Mouse (Mus musculus) hindbrain, postnatal 0 days (tissue): ENCODE data around the gene Pik3c2g. TPM values are rescaled to one million over a fixed set of nuclear protein-coding genes. Genes with fewer than 3 reads are reported as not detected.

Experiments
- ATAC-seq: fragments of 200-750 bp; cut with Nextera tagmentation; 2 replicates; pipeline ENCODE4 v1.8.0; 2017; ENCODE audit warnings: mild to moderate bottlenecking, moderate TSS enrichment, moderate library complexity
- DNase-seq: peaks from one replicate; pipeline ENCODE4 v3.0.0-alpha.2; 2015; ENCODE audit warnings: low spot score
- H3K27ac ChIP-seq: fragments of 300-500 bp; sonication (generic); 2 replicates; pipeline ENCODE4 v1.5.1; 2014; ENCODE audit warnings: mild to moderate bottlenecking
- H3K27me3 ChIP-seq: fragments of 300-500 bp; sonication (generic); 2 replicates; pipeline ENCODE4 v1.6.1; 2014; ENCODE audit warnings: low read length, mixed read lengths; ENCODE audit not compliant: insufficient read depth
- H3K36me3 ChIP-seq: fragments of 300-500 bp; sonication (generic); 2 replicates; pipeline ENCODE4 v1.6.1; 2014; ENCODE audit warnings: low read length, mixed read lengths; ENCODE audit not compliant: insufficient read depth
- H3K4me1 ChIP-seq: fragments of 300-500 bp; sonication (generic); 2 replicates; pipeline ENCODE4 v1.6.1; 2014; ENCODE audit warnings: antibody characterized with exemption, low read length, mixed read lengths; ENCODE audit not compliant: insufficient read depth
- H3K4me2 ChIP-seq: fragments of 300-500 bp; sonication (generic); 2 replicates; pipeline ENCODE4 v1.6.1; 2014; ENCODE audit warnings: low read depth, mild to moderate bottlenecking, low read length, moderate library complexity, mixed read lengths
- H3K4me3 ChIP-seq: fragments of 300-500 bp; sonication (generic); 2 replicates; pipeline ENCODE4 v1.5.1; 2014; ENCODE audit warnings: low read length
- H3K9ac ChIP-seq: fragments of 300-500 bp; sonication (generic); replicated peaks from 2 replicates; pipeline ENCODE4 v1.6.1; 2014; ENCODE audit warnings: mild to moderate bottlenecking, low read length, moderate library complexity, mixed read lengths
- H3K9me3 ChIP-seq: fragments of 300-500 bp; sonication (generic); 2 replicates; pipeline ENCODE4 v1.6.1; 2016; ENCODE audit warnings: low read length, mixed read lengths
- CTCF ChIP-seq: IDR thresholded peaks from 2 replicates; pipeline ENCODE4 v1.5.1; 2016; ENCODE audit warnings: antibody characterized with exemption, control low read depth, low read depth
- WGBS: fragments of 180-500 bp; shearing (Covaris S2); extraction: QIAGEN DNeasy Blood & Tissue Kit; methylation state at CpG from one replicate; pipeline ENCODE4 v1.1.7; 2014; 5-methylcytosine and 5-hydroxymethylcytosine counted together
- polyA plus RNA-seq: library from polyadenylated mRNA; unstranded; fragments of >200 nt; fragmentation: Nextera tagmentation; extraction: Ambion mirVana; gene quantifications from 2 replicates; pipeline ENCODE4 v1.2.1, GENCODE M21; 2015
- total RNA-seq: library from RNA; depleted of rRNA; stranded (reverse); fragments of >200 nt; gene quantifications from 2 replicates; pipeline ENCODE4 v1.2.3, GENCODE M21; 2014

The Pik3c2g gene
- total and polyA plus RNA-seq, 2 experiments from 2014 or later = 0.50 to 1.1 TPM

DNA sequence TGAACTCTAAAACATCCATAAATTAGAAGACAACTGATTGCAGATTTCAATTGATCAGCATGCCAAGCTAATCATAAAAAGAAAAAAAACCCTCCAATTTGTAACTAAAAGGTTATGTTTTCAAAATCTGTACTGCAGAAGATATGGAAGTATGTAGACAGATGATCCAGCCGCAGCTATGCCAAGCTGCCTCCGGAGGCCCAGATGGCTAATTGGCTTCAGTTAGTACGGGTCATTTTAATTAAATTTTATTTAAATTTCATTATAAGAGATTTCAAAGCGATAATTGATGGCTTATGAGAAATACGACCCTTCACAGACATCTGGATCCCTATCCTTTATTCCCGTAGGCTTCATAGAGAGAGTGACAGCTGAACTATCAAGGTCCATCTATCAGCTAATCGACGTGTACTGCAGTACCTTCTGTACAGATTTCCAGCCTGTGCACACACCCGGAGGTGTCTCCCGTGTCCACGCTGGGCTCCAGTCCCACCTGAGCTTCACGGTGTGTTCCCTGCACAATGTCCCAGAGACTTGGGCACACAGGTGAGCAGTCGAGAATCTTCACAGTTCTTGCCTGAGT is 132.7 kb downstream of the Pik3c2g start:
- Histone ChIP-seq H3K4me3 (no peak overlapping the region), H3K36me3 (no peaks in the 10 kb centered on the region), H3K9me3 (no peaks in the 10 kb centered on the region), H3K4me2 (no peak overlapping the region), H3K27ac (no peak overlapping the region), H3K27me3 (no peaks in the 10 kb centered on the region), H3K9ac (no peak overlapping the region), H3K4me1 (no peaks in the 10 kb centered on the region)
- WGBS = 53% methylated on average over 13 of the region's 13 CpGs
- TF ChIP-seq CTCF = no peak
- DNase-seq = peak; percentile 27
- 0 out of 2 replicates have a peak, but pooled peaks have one; percentile 38 for ATAC-seq

GRCm38 (mm10) chr6:139735708-139736626 is 148.9 kb downstream of the Pik3c2g start:
- Histone ChIP-seq H3K27ac (no peak overlapping the region), H3K27me3 (no peaks in the 10 kb centered on the region), H3K4me1 (no peaks in the 10 kb centered on the region; the same call in 1 of the 2 replicates), H3K4me3 (no peak overlapping the region), H3K4me2 (no peak overlapping the region), H3K9me3 (no peaks in the 10 kb centered on the region), H3K9ac (no peak overlapping the region), H3K36me3 (no peaks in the 10 kb centered on the region)
- no peak for TF ChIP-seq CTCF
- 87% methylated on average over 9 of the region's 9 CpGs for WGBS
- no peak for ATAC-seq
- no peak for DNase-seq

- DNase-seq = peak; percentile 32
These were observed 151.3 kb downstream of the Pik3c2g start for GRCm38 (mm10) chr6:139738350-139738749.

DNA sequence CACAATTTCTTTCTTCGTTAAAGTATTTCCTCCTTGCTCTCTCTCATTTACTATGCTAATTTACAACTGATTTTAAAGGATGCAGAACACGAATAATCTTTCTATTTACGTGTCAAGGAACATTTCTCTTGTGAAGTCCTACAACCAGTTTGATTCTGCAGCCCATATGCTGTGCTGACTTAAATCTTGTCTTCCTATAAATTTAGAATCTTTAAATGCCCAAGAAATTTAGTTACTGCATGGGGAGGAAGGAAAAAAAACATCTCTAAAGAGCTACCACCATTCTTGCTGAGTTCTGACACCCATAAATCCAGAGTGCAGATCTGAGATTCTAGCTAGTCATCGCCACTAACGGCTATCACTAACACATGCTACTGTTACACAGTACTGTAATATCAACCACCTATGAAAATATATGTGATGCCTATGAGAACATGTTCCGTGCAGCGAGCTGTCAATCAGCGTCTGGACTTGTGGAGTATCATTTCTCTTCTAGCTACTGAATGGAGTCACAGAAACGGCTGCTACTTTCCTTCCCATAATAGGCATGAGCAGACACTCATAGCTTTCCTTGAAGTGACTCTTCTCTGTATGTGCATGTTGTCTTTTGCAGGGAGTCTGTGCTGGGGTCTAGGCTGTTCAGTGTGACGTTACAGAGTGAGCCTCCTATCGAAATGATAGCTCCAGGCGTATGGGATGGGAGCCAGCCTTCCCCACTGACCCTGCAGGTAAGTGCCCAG is 155.8 kb downstream of the Pik3c2g start:
- Histone ChIP-seq H3K4me1 (no peaks in the 10 kb centered on the region; the same call in 1 of the 2 replicates), H3K27me3 (no peaks in the 10 kb centered on the region), H3K9ac (no peak overlapping the region), H3K4me3 (no peak overlapping the region), H3K9me3 (no peaks in the 10 kb centered on the region), H3K36me3 (no peaks in the 10 kb centered on the region), H3K4me2 (no peak overlapping the region), H3K27ac (no peak overlapping the region)
- DNase-seq = no peak
- WGBS = 83% methylated on average over 12 of the region's 12 CpGs
- no peak for ATAC-seq
- TF ChIP-seq CTCF = no peak

More at GRCm38 (mm10) chr6:139738350-139738749, 151.3 kb downstream of the Pik3c2g start:
- 32% methylated on average over 5 of the region's 5 CpGs for WGBS
- no peak for ATAC-seq
- Histone ChIP-seq H3K27ac (no peak overlapping the region), H3K4me1 (no peaks in the 10 kb centered on the region; the same call in 1 of the 2 replicates), H3K9ac (no peak overlapping the region), H3K27me3 (no peaks in the 10 kb centered on the region), H3K4me3 (no peak overlapping the region), H3K36me3 (no peaks in the 10 kb centered on the region), H3K9me3 (no peaks in the 10 kb centered on the region), H3K4me2 (no peak overlapping the region)
- TF ChIP-seq CTCF = no peak

GRCm38 (mm10) chr6:139746758-139747479 is 159.9 kb downstream of the Pik3c2g start:
- Histone ChIP-seq H3K27ac (no peak overlapping the region), H3K4me1 (no peaks in the 10 kb centered on the region), H3K9ac (no peak overlapping the region), H3K27me3 (no peaks in the 10 kb centered on the region), H3K9me3 (no peaks in the 10 kb centered on the region), H3K4me2 (no peak overlapping the region), H3K4me3 (no peak overlapping the region), H3K36me3 (no peaks in the 10 kb centered on the region)
- ATAC-seq (no peak), DNase-seq (peak; percentile 34)
- 55% methylated on average over 7 of the region's 7 CpGs for WGBS
- no peak for TF ChIP-seq CTCF
